9 mouse cellular contexts compared by ENCODE assay signal in the genomic region with DNA sequence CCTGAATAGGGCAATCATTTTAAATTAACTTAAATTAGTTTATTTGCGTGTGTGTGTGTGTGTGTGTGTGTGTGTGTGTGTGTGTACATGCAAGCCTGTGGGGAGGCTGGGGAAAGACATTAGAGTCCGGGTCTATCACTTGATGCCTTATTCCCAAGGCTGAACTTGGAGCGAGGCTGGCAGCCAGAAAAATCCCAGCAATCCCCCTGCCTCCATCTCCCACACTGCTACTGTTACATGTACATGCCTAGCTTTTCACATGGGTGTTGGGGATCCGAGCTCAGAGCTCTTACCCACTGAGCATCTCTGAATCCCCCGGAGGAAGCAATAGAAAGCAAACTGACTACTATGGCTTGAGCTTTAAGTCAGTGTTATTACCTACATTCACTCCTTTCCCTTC. TPM values are rescaled to one million over a fixed set of nuclear protein-coding genes. Genes with fewer than 3 reads are reported as not detected.
DNase-seq lines count a peak whose midpoint lies in the region; ATAC-seq and TF ChIP-seq lines count a peak whose summit lies in the region.
"Had no signal": no experiment of that assay in that cellular context is flagged by ENCODE, and none has a peak within 500 bp of the region (broad histone marks: within the 10 kb centered on the region; RNA-seq: fewer than 3 reads in every experiment).

No protein-coding gene starts in this region.

- H3K36me3 ChIP-seq in erythroblast, embryonic 14.5 days (ENCODE audit: control insufficient read depth) = peaks cover 90% of the 10 kb centered on the region
- H3K36me3 ChIP-seq in embryonic facial prominence, embryonic 14.5 days (ENCODE audit: control insufficient read depth, insufficient read depth, low read length) = peaks cover 2% of the 10 kb centered on the region
- H3K36me3 ChIP-seq in liver, postnatal 0 days (replicated peaks; ENCODE audit: insufficient read depth, low read length) = peaks cover 7% of the 10 kb centered on the region

- 71% methylated on average over 5 of the region's 5 CpGs for WGBS in embryonic facial prominence, embryonic 14.5 days
- WGBS in liver, postnatal 0 days (ENCODE audit: insufficient replicate concordance) = 76% methylated on average over 5 of the region's 5 CpGs

- ATAC-seq in erythroblast, adult 5-6 weeks (replicated peaks; ENCODE audit: low FRiP score, poor library complexity, severe bottlenecking) = no peak
- ATAC-seq in embryonic facial prominence, embryonic 14.5 days (ENCODE audit: low read depth) = no peak
- no peak; the same call in 1 of the 2 replicates for ATAC-seq in liver, postnatal 0 days

- DNase-seq in left cerebral cortex, adult 2 months (ENCODE audit: extremely low spot score in 1 of 2, low spot score in 2 of 2) = no peak
- no peak for DNase-seq in left cerebral cortex, postnatal 10 days (ENCODE audit: extremely low spot score in 1 of 2, low spot score in 2 of 2)
- DNase-seq in embryonic facial prominence, embryonic 14.5 days (ENCODE audit: low spot score) = no peak
- no peak for DNase-seq in liver, postnatal 0 days
- DNase-seq in thymus, postnatal 25 days = no peak
- DNase-seq in cerebellum, adult 11 months = no peak
- DNase-seq: spleen, adult 18-20 months had no signal

- H3K4me3 ChIP-seq in erythroblast, embryonic 14.5 days (replicated peaks) = peak overlapping the region; percentile 9
- H3K4me3 ChIP-seq in left cerebral cortex, adult 2 months = no peak overlapping the region
- H3K4me3 ChIP-seq in embryonic facial prominence, embryonic 14.5 days (ENCODE audit: low read depth, low read length) = no peak overlapping the region
- no peak overlapping the region for H3K4me3 ChIP-seq in liver, postnatal 0 days (ENCODE audit: low read depth, low read length)

- no peak overlapping the region for H3K9ac ChIP-seq in embryonic facial prominence, embryonic 14.5 days (ENCODE audit: low read depth, low read length)
- no peak overlapping the region for H3K9ac ChIP-seq in liver, postnatal 0 days (replicated peaks)

- peaks cover 72% of the 10 kb centered on the region for H3K4me1 ChIP-seq in erythroblast, embryonic 14.5 days (ENCODE audit: control insufficient read depth)
- H3K4me1 ChIP-seq in embryonic facial prominence, embryonic 14.5 days (ENCODE audit: control insufficient read depth, insufficient read depth, low read length) = peaks cover 18% of the 10 kb centered on the region; the same call in 1 of the 2 replicates
- H3K4me1 ChIP-seq in liver, postnatal 0 days (ENCODE audit: insufficient read depth) = peaks cover 49% of the 10 kb centered on the region

- H3K9me3 ChIP-seq in erythroblast, embryonic 14.5 days (ENCODE audit: control insufficient read depth, low read length) = no peaks in the 10 kb centered on the region
- no peaks in the 10 kb centered on the region for H3K9me3 ChIP-seq in embryonic facial prominence, embryonic 14.5 days (ENCODE audit: control insufficient read depth, low read length)
- no peaks in the 10 kb centered on the region for H3K9me3 ChIP-seq in liver, postnatal 0 days (ENCODE audit: low read length)

- no peak for TF ChIP-seq CTCF in left cerebral cortex, adult 2 months (IDR thresholded peaks at IDR 0.05)
- no peak for TF ChIP-seq CTCF in liver, postnatal 0 days (IDR thresholded peaks at IDR 0.05; ENCODE audit: low read depth)

- 0 out of 2 replicates have a peak overlapping the region, but pooled peaks have one; percentile 7 for H3K27ac ChIP-seq in left cerebral cortex, adult 2 months
- H3K27ac ChIP-seq in embryonic facial prominence, embryonic 14.5 days (replicated peaks; ENCODE audit: low read depth, low read length) = peak overlapping the region; percentile 49; the same call in 1 of the 2 replicates
- H3K27ac ChIP-seq in liver, postnatal 0 days (ENCODE audit: low read depth) = peak overlapping the region; percentile 89

- no peak for TF ChIP-seq EP300 in liver, postnatal 0 days (IDR thresholded peaks at IDR 0.05; ENCODE audit: low read depth)

- H3K4me2 ChIP-seq in embryonic facial prominence, embryonic 14.5 days (ENCODE audit: low read depth, low read length) = no peak overlapping the region
- H3K4me2 ChIP-seq in liver, postnatal 0 days (ENCODE audit: low read depth, low read length) = no peak overlapping the region

- H3K27me3 ChIP-seq in erythroblast, embryonic 14.5 days (ENCODE audit: control insufficient read depth) = no peaks in the 10 kb centered on the region
- no peaks in the 10 kb centered on the region for H3K27me3 ChIP-seq in embryonic facial prominence, embryonic 14.5 days (replicated peaks; ENCODE audit: control insufficient read depth, insufficient read depth, low read length)
- no peaks in the 10 kb centered on the region for H3K27me3 ChIP-seq in liver, postnatal 0 days (ENCODE audit: insufficient read depth, low read length)

- intact Hi-C loops in left cerebral cortex, adult 2 months (cut with DNase I) = loop anchor here (2.0 kb wide), 1 partner anchor 16 kb away; no protein-coding TSS in a partner anchor
- intact Hi-C loops in left cerebral cortex, postnatal 10 days (cut with DNase I) = no loop called here

RNA-seq across cellular contexts. Expression of a gene that starts 12.2 kb away (rescaled TPM):
- 17.1 and 20.4 TPM in 2 replicates for polyA plus RNA-seq in erythroblast, embryonic 14.5 days (2012)
- total RNA-seq in erythroblast, adult 5-6 weeks (2015; ENCODE audit: low replicate concordance) = 9.6 and 12.1 TPM in 2 replicates
- 20.5 and 24.5 TPM in 2 replicates for total RNA-seq in erythroblast, adult 5-6 weeks (2017; ENCODE audit: low replicate concordance)
- total RNA-seq in left cerebral cortex, adult 2 months (2021) = 10 to 100 TPM; 43.6 to 45.5 TPM
- total RNA-seq in left cerebral cortex, postnatal 10 days (2021) = 10 to 100 TPM; 33.3 to 36.5 TPM
- polyA plus RNA-seq in embryonic facial prominence, embryonic 14.5 days (2014; fragmentation: Nextera tagmentation; extraction: Ambion mirVana) = 10.2 and 10.4 TPM in 2 replicates
- 29.5 and 34.1 TPM in 2 replicates for polyA plus RNA-seq in liver, postnatal 0 days (2015; fragmentation: Nextera tagmentation; extraction: Ambion mirVana)

RNA-seq across cellular contexts. Expression of a gene that starts 26.8 kb away (rescaled TPM):
- 0.02 TPM in 1 of 2 replicates, not detected in the other for polyA plus RNA-seq in erythroblast, embryonic 14.5 days (2012)
- not detected in 2 replicates for total RNA-seq in erythroblast, adult 5-6 weeks (2015; ENCODE audit: low replicate concordance)
- not detected in 2 replicates for total RNA-seq in erythroblast, adult 5-6 weeks (2017; ENCODE audit: low replicate concordance)
- total RNA-seq in left cerebral cortex, adult 2 months (2021) = under 1 TPM; 0.14 to 0.29 TPM
- total RNA-seq in left cerebral cortex, postnatal 10 days (2021) = under 1 TPM in 1 of 2 experiments, not detected in 1; 0.36 TPM
- polyA plus RNA-seq in embryonic facial prominence, embryonic 14.5 days (2014; fragmentation: Nextera tagmentation; extraction: Ambion mirVana) = 0.14 and 0.21 TPM in 2 replicates
- 0.11 TPM in 1 of 2 replicates, not detected in the other for polyA plus RNA-seq in liver, postnatal 0 days (2015; fragmentation: Nextera tagmentation; extraction: Ambion mirVana)

RNA-seq across cellular contexts. Expression of a gene that starts 31.2 kb away (rescaled TPM):
- 5.9 and 11.5 TPM in 2 replicates for polyA plus RNA-seq in erythroblast, embryonic 14.5 days (2012)
- total RNA-seq in erythroblast, adult 5-6 weeks (2015; ENCODE audit: low replicate concordance) = 11.0 and 17.1 TPM in 2 replicates
- total RNA-seq in erythroblast, adult 5-6 weeks (2017; ENCODE audit: low replicate concordance) = 3.1 and 4.8 TPM in 2 replicates
- total RNA-seq in left cerebral cortex, adult 2 months (2021) = 1 to 10 TPM; 4.8 to 7.2 TPM
- total RNA-seq in left cerebral cortex, postnatal 10 days (2021) = 1 to 10 TPM; 2.7 to 4.5 TPM
- 6.3 and 7.2 TPM in 2 replicates for polyA plus RNA-seq in embryonic facial prominence, embryonic 14.5 days (2014; fragmentation: Nextera tagmentation; extraction: Ambion mirVana)
- 3.4 and 4.0 TPM in 2 replicates for polyA plus RNA-seq in liver, postnatal 0 days (2015; fragmentation: Nextera tagmentation; extraction: Ambion mirVana)

RNA-seq across cellular contexts. Expression of a gene that starts 43.4 kb away (rescaled TPM):
- 3.8 and 3.9 TPM in 2 replicates for polyA plus RNA-seq in erythroblast, embryonic 14.5 days (2012)
- total RNA-seq in erythroblast, adult 5-6 weeks (2015; ENCODE audit: low replicate concordance) = 1.9 and 6.3 TPM in 2 replicates
- 0.94 and 4.7 TPM in 2 replicates for total RNA-seq in erythroblast, adult 5-6 weeks (2017; ENCODE audit: low replicate concordance)
- total RNA-seq in left cerebral cortex, adult 2 months (2021) = 10 to 100 TPM; 11.6 to 12.8 TPM
- total RNA-seq in left cerebral cortex, postnatal 10 days (2021) = 1 to 10 TPM; 4.4 to 5.6 TPM
- 6.4 and 6.6 TPM in 2 replicates for polyA plus RNA-seq in embryonic facial prominence, embryonic 14.5 days (2014; fragmentation: Nextera tagmentation; extraction: Ambion mirVana)
- polyA plus RNA-seq in liver, postnatal 0 days (2015; fragmentation: Nextera tagmentation; extraction: Ambion mirVana) = 2.4 and 2.6 TPM in 2 replicates

RNA-seq across cellular contexts. Expression of a gene that starts 43.4 kb away (rescaled TPM):
- polyA plus RNA-seq in erythroblast, embryonic 14.5 days (2012) = 6.3 and 7.1 TPM in 2 replicates
- 9.0 and 27.2 TPM in 2 replicates for total RNA-seq in erythroblast, adult 5-6 weeks (2015; ENCODE audit: low replicate concordance)
- 10.6 and 13.9 TPM in 2 replicates for total RNA-seq in erythroblast, adult 5-6 weeks (2017; ENCODE audit: low replicate concordance)
- 10 to 100 TPM; 15.9 to 21.2 TPM for total RNA-seq in left cerebral cortex, adult 2 months (2021)
- 10 to 100 TPM; 15.1 to 15.6 TPM for total RNA-seq in left cerebral cortex, postnatal 10 days (2021)
- 36.5 and 40.1 TPM in 2 replicates for polyA plus RNA-seq in embryonic facial prominence, embryonic 14.5 days (2014; fragmentation: Nextera tagmentation; extraction: Ambion mirVana)
- polyA plus RNA-seq in liver, postnatal 0 days (2015; fragmentation: Nextera tagmentation; extraction: Ambion mirVana) = 24.1 and 24.3 TPM in 2 replicates

Comparison
In these comparisons a context has a peak if more than half of its experiments do, and no peak if none do; other contexts are left out.
1. H3K27ac ChIP-seq: peak in every context shown above with its lines; median percentile 89 in liver, postnatal 0 days; 49 in embryonic facial prominence, embryonic 14.5 days; 7 in left cerebral cortex, adult 2 months.